Mouse (Mus musculus) ES-E14 (cell line): ENCODE measurements around the gene Kcnd2.
A peak's percentile ranks its signal among the peaks of the same experiment; 100 is the strongest.

Source experiments
- CHD2 ChIP-seq: IDR thresholded peaks from 2 replicates; pipeline ENCODE4 v1.6.1; 2014; ENCODE audit warnings: mild to moderate bottlenecking, low read depth, low read length, inconsistent platforms
- HCFC1 ChIP-seq: IDR thresholded peaks from 2 replicates; pipeline ENCODE4 v1.6.1; 2012; ENCODE audit warnings: low read length, inconsistent platforms, borderline replicate concordance; ENCODE audit not compliant: insufficient read depth
- MAFK ChIP-seq: IDR thresholded peaks from 2 replicates; pipeline ENCODE4 v1.6.1; 2014; ENCODE audit warnings: mild to moderate bottlenecking, low read depth, low read length, inconsistent platforms; ENCODE audit not compliant: insufficient read depth
- ZC3H11A ChIP-seq: IDR thresholded peaks from 2 replicates; pipeline ENCODE4 v1.6.1; 2012; ENCODE audit warnings: low read depth, mild to moderate bottlenecking, inconsistent platforms, low read length, borderline replicate concordance
- ZNF384 ChIP-seq: IDR thresholded peaks from 2 replicates; pipeline ENCODE4 v1.6.1; 2012; ENCODE audit warnings: low read depth, low read length, inconsistent platforms

DNA sequence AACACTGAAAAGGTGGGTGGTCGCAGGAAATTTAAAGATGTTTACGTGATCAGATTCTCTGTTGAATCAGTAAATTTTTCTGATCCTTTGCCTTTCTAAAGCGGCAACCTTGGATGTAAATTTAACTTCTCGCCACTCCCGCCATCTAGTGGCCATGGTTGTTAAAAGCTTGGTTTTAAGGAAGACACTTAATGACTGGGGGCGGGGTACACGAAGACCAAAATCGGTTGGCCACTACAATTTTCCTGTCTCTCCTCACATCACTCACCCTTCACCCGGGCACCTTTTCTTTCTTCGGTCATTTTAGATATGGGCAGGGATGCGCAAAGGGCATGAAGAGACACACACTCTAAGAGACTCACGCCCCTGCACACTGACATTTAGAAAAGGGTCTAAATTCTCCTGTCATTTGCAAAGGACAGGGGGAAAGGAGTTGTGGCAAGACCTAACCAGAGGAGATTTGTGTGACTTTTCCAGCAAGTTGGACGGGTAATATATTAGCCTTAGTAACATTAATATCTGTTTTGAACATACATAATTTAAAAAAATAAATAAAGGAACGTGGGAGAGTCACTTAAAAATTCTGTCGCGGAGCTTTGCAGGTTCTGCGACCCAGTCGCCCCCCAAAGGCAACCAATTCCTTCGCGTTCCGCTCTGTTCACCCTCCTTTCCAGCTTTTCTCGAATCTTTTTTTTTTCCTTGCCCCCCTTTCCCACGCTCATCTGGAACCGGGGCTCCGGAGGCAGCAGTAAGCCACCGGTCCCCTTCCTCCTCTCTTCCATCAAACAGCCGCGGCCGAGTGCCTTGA is 1.2 kb upstream of the Kcnd2 start:
- TF ChIP-seq ZC3H11A, result peak; percentile 50; the same call in 1 of the 2 replicates
- no peak for TF ChIP-seq MAFK
- TF ChIP-seq ZNF384, result no peak
- TF ChIP-seq HCFC1, result no peak
- TF ChIP-seq CHD2, result no peak
